Mouse (Mus musculus): ENCODE results near the gene Piwil4. TPM values are rescaled to one million over a fixed set of nuclear protein-coding genes. Genes with fewer than 3 reads are reported as not detected.

Gene Piwil4
- total RNA-seq, 2 experiments from 2014 or later = 0.18 to 0.33 TPM

DNA sequence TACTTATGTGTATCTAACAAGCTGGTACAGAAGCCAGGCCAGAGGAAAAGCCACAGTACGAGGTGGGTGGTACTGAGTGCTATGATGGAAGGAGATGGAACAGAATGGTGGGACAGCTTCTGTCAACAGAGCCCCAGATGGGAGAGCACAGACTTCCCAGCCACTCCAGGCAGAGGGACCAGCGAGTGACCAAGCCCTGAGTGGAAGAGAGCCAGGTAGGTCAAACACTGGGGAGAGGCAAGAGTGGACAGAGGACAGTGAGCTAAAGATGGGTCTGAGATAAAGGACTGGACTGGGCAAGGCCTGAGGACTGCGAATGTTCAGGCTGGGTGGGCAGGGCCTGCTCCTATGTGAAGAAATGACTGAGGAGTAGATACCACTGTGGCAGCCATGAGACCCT lies 72.2 kb downstream of the Piwil4 start:
- no peak for DNase-seq

DNA sequence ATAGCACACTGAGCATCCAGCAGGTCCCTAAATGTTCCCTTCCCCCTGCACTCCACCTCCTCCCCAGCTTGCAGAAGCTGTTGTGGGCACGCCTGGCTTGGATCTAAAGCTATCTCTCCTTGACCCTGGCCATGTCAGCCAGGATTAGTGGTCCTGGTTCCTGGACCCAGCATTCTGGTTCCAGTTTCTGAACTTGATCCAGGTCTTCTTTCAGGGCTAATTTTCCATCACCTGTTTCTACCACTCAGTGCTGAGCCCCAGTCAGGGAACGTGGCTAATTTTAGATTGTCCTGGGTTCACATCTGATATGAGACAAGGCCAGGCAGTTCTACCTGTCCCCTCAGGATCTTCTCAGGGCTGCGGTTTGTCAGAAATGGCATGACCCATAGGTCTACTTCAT lies 74.5 kb downstream of the Piwil4 start:
- no peak for DNase-seq

- DNase-seq = no peak
Measured at GRCm38 (mm10) chr9:14663591-14663990, 76.9 kb downstream of the Piwil4 start.

DNA sequence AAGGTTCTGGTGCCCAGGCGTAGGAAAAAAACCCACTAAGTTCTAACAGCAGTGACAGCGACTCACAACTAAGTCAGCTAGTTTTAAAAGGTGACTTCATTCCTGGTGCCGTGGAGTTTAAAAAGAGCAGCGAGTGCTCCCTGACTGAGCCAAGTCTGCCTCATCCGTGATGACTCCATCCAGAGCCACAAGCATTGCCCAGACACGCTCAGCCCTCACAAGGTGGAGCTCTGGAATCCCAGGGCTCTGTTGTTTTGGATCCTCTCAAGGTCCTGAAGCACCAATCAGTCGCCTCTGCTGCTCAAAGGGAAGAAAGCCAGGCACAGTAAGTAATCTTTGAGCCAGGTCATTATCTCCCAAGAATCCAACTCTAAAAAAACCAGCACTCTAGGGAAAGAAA lies 77.7 kb downstream of the Piwil4 start:
- DNase-seq = no peak

- DNase-seq = no peak
Measured at GRCm38 (mm10) chr9:14662138-14662537, 78.4 kb downstream of the Piwil4 start.

- DNase-seq = no peak
Measured at GRCm38 (mm10) chr9:14657926-14658325, 82.6 kb downstream of the Piwil4 start.

DNA sequence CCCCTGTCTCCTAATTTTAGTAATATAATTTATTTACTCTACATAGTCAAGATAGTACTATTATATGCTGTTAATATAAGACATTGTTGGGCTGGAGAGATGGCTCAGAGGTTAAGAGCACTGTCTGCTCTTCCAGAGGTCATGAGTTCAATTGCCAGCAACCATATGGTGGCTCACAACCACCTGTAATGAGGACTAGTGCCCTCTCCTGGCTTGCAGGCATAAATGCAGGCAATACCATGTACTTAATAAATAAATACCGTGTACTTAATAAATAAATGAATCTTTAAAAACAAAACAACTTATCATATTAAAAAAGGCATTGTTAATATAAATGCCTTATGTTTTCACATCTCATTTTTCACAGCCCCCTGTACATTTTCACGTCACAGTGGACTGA lies 86.5 kb downstream of the Piwil4 start:
- DNase-seq = no peak

- no peak for DNase-seq
Measured at GRCm38 (mm10) chr9:14652761-14653160, 87.8 kb downstream of the Piwil4 start.

GRCm38 (mm10) chr9:14647849-14648248 lies 92.7 kb downstream of the Piwil4 start:
- DNase-seq = no peak

DNA sequence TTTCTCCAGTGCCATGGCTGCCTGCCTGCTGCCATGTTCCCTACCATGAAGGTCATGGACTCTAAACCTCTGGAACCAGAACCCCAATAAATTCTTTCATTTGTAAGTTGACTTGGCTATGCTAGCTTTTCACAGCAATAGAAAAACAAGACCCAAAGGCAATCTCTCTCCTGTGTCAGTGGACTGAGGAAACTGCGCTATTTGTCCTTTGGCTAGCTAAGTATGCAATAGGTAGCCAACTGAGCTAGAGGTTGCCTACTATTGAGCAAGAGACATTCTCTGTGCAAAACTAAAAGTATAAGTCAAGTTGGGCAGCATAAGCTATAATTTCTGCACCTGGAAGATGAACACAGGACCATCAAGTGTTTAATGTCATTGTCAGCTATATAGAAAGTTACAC lies 93.9 kb downstream of the Piwil4 start:
- DNase-seq = no peak

Other genes with a start within 250 kb of the Piwil4 start
- under 1 TPM; 0.33 to 0.42 TPM for gene Kdm4d, start 240.3 kb downstream of the Piwil4 start, total RNA-seq (2021)
- gene Cwc15, start 240.1 kb downstream of the Piwil4 start, total RNA-seq (2021) = 100 to 1,000 TPM in 1 of 2 experiments, 10 to 100 TPM in 1; 95.7 to 105 TPM
- gene Amotl1, start 95.7 kb downstream of the Piwil4 start, total RNA-seq (2021) = 10 to 100 TPM; 40.7 to 60.7 TPM
- 1 to 10 TPM; 2.3 to 2.8 TPM for gene Fut4, start 11.7 kb upstream of the Piwil4 start, total RNA-seq (2021)
- not detected for gene 1700012B09Rik, start 30.3 kb upstream of the Piwil4 start, total RNA-seq (2021)
- 10 to 100 TPM; 19.9 to 23.3 TPM for gene Mre11a, start 43.9 kb upstream of the Piwil4 start, total RNA-seq (2021)
- 10 to 100 TPM; 12.3 to 17.2 TPM for gene Ankrd49, start 44.1 kb upstream of the Piwil4 start, total RNA-seq (2021)
- gene Gpr83, start 119.5 kb upstream of the Piwil4 start, total RNA-seq (2021) = under 1 TPM; 0.18 to 0.21 TPM
- gene Izumo1r, start 163.2 kb upstream of the Piwil4 start, total RNA-seq (2021) = under 1 TPM; 0.48 to 0.81 TPM